Comparison of ENCODE assay signal across 8 mouse cellular contexts in the genomic region with DNA sequence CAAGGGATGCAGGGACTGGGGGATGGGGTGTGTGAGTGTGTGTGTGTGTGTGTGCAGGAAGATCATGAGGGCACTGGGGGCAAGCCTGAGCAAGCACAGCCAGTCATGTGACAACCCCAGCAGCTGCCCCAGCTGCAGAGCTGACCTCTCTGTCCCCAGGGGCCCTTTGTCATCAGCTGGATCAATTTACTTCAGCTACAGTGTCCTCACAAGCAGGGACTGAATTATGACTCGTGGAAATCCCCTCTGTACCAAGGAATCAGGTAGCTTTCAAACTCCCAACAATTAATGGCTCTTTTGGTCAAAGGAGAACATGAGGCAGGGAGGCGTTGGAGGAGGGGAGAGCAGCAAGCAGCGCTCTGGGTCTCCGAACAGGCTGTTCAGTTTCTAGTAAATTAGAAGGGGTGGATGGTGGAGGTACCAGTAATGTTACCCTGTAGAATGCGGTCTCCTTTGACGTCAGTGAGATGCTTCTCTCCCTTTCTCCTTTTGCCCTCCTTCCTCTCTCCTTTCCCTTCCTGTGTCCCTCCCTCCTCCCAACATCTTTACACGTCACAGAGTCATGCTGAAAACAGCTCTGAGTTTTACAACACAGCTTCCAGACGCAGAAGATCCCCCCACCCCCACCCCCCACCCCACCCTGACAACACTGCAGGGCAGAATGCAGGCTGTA.
DNase-seq lines count a peak whose midpoint lies in the region; ATAC-seq and TF ChIP-seq lines count a peak whose summit lies in the region.

No protein-coding gene starts in this region.

- no peak for TF ChIP-seq CTCF in brain, embryonic 14.5 days (IDR thresholded peaks at IDR 0.05; ENCODE audit: borderline replicate concordance, extremely low read depth, insufficient read depth, insufficient read length)

- DNase-seq in heart, adult 18-20 months: peak; percentile 64 to 74
- no peak for DNase-seq in heart, postnatal 25 days (ENCODE audit: low spot score)
- peak; percentile 65 for DNase-seq in brain, embryonic 14.5 days (ENCODE audit: low read depth)
- peak; percentile 66 for DNase-seq in gastrocnemius, postnatal 14 days
- DNase-seq in kidney, adult 11 months: peak; percentile 82
- peak; percentile 76 for DNase-seq in skeletal muscle tissue, adult 2 months (ENCODE audit: low read depth, low spot score)
- no peak for DNase-seq in thymus, postnatal 10 days (ENCODE audit: low spot score in 2 of 2)

- peaks cover 56% of the 10 kb centered on the region for H3K4me1 ChIP-seq in lung, embryonic 15.5 days

- H3K27me3 ChIP-seq in lung, embryonic 15.5 days: no peaks in the 10 kb centered on the region

- no peak overlapping the region for H3K9ac ChIP-seq in lung, embryonic 15.5 days

- WGBS in lung, embryonic 15.5 days: 8% methylated on average over 8 of the region's 8 CpGs

- intact Hi-C loops in heart, postnatal 25 days (cut with DNase I): loop anchor here (1.0 to 2.0 kb wide), 3 partner anchors 44 to 244 kb away; no protein-coding TSS in a partner anchor
- intact Hi-C loops in gastrocnemius, postnatal 14 days (cut with DNase I; ENCODE audit: low total_unique reads): no loop called here

- no peaks in the 10 kb centered on the region for H3K9me3 ChIP-seq in lung, embryonic 15.5 days

- ATAC-seq in lung, embryonic 15.5 days (ENCODE audit: borderline replicate concordance, extremely low read depth, low FRiP score, low TSS enrichment): no peak; the same call in 1 of the 2 replicates

- no peak for TF ChIP-seq POLR2A in brain, embryonic 14.5 days (IDR thresholded peaks at IDR 0.05; ENCODE audit: borderline replicate concordance, extremely low read depth, insufficient read depth, insufficient read length, poor library complexity, severe bottlenecking)

- peak overlapping the region; percentile 85 for H3K27ac ChIP-seq in lung, embryonic 15.5 days

- H3K36me3 ChIP-seq in lung, embryonic 15.5 days: no peaks in the 10 kb centered on the region

- no peak overlapping the region for H3K4me3 ChIP-seq in lung, embryonic 15.5 days

- peak overlapping the region; percentile 31 for H3K4me2 ChIP-seq in lung, embryonic 15.5 days

Comparison
In these comparisons a context has a peak if more than half of its experiments do, and no peak if none do; other contexts are left out.
1. DNase-seq: peak in heart, adult 18-20 months (2 of 2), brain, embryonic 14.5 days (single experiment), gastrocnemius, postnatal 14 days (single experiment), kidney, adult 11 months (single experiment) and skeletal muscle tissue, adult 2 months (single experiment); none in heart, postnatal 25 days (single experiment) and thymus, postnatal 10 days (0 of 2).